14 mouse cellular contexts compared by ENCODE assay signal in the genomic region with DNA sequence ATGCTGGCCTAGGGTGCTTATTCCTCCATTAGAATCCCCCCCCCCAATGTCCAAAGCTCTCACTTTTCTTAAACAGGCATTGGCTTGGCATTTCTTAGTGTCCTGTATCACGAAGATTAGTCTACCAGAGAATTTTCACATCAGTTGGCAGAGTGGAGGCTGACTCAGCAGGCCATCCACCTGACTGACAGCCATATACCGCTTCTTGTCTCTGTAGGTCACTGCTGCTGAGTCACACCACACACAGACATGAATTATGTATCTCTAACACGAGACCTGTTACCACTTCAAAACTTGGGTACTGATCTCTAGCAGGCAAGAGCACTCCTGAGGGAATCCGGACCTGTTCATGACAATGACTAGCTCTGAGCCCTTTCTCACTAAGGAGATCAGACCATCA. TPM values are rescaled to one million over a fixed set of nuclear protein-coding genes. Genes with fewer than 3 reads are reported as not detected.
A peak's percentile ranks its signal among the peaks of the same experiment; 100 is the strongest.
DNase-seq lines count a peak whose midpoint lies in the region; ATAC-seq lines count a peak whose summit lies in the region.
"Had no signal": no experiment of that assay in that cellular context is flagged by ENCODE, and none has a peak within 500 bp of the region (broad histone marks: within the 10 kb centered on the region; RNA-seq: fewer than 3 reads in every experiment).

No protein-coding gene starts in this region.

- peak; percentile 31 for ATAC-seq in common myeloid progenitor, adult 5-6 weeks (replicated peaks; ENCODE audit: low read depth, poor library complexity, severe bottlenecking)
- ATAC-seq in CD4-positive, CD25-positive, alpha-beta regulatory T cell, adult 4 months, result no peak
- ATAC-seq in hindbrain, embryonic 13.5 days (ENCODE audit: low FRiP score), result no peak
- no peak for ATAC-seq in kidney, embryonic 16.5 days (ENCODE audit: low FRiP score, low TSS enrichment)
- ATAC-seq: intestine, embryonic 15.5 days; midbrain, embryonic 15.5 days had no signal

- H3K27me3 ChIP-seq in hindbrain, embryonic 13.5 days, result no peaks in the 10 kb centered on the region
- no peaks in the 10 kb centered on the region for H3K27me3 ChIP-seq in kidney, embryonic 16.5 days (ENCODE audit: insufficient read depth, low read length)
- H3K27me3 ChIP-seq: intestine, embryonic 15.5 days; midbrain, embryonic 15.5 days; neural tube, embryonic 15.5 days had no signal

- H3K4me1 ChIP-seq in hindbrain, embryonic 13.5 days (replicated peaks), result peaks cover 18% of the 10 kb centered on the region
- peaks cover 3% of the 10 kb centered on the region for H3K4me1 ChIP-seq in kidney, embryonic 16.5 days (ENCODE audit: insufficient read depth, low read length)

- no peaks in the 10 kb centered on the region for H3K36me3 ChIP-seq in hindbrain, embryonic 13.5 days
- H3K36me3 ChIP-seq in kidney, embryonic 16.5 days (ENCODE audit: insufficient read depth, low read length), result no peaks in the 10 kb centered on the region
- H3K36me3 ChIP-seq: intestine, embryonic 15.5 days; midbrain, embryonic 15.5 days; neural tube, embryonic 15.5 days had no signal

- no peak overlapping the region for H3K4me3 ChIP-seq in hindbrain, embryonic 13.5 days
- no peak overlapping the region for H3K4me3 ChIP-seq in kidney, embryonic 16.5 days (ENCODE audit: low read length)
- H3K4me3 ChIP-seq: intestine, embryonic 15.5 days; midbrain, embryonic 15.5 days; neural tube, embryonic 15.5 days had no signal

- no peak overlapping the region for H3K9ac ChIP-seq in hindbrain, embryonic 13.5 days
- H3K9ac ChIP-seq in kidney, embryonic 16.5 days (replicated peaks; ENCODE audit: low read length), result no peak overlapping the region
- H3K9ac ChIP-seq: intestine, embryonic 15.5 days; midbrain, embryonic 15.5 days; neural tube, embryonic 15.5 days had no signal

- DNase-seq in retina, postnatal 1 day, result peak; percentile 11
- DNase-seq in retina, embryonic 14.5 days (ENCODE audit: low spot score), result no peak
- peak; percentile 56 for DNase-seq in c-Kit-negative CD71-positive TER-119-positive erythroid progenitor cells, embryonic 14.5 days (ENCODE audit: low read depth, low spot score)
- no peak for DNase-seq in adipocyte (ENCODE audit: low spot score)
- DNase-seq: gastrocnemius, postnatal 25 days; left cerebral cortex, postnatal 4 days; lung, postnatal 10 days had no signal

- no peak overlapping the region for H3K27ac ChIP-seq in hindbrain, embryonic 13.5 days
- no peak overlapping the region for H3K27ac ChIP-seq in kidney, embryonic 16.5 days (ENCODE audit: low read length)
- H3K27ac ChIP-seq: intestine, embryonic 15.5 days; midbrain, embryonic 15.5 days; neural tube, embryonic 15.5 days had no signal

- 78% methylated on average over 4 of the region's 4 CpGs for WGBS in hindbrain, embryonic 13.5 days
- WGBS in kidney, embryonic 16.5 days, result 74% methylated on average over 4 of the region's 4 CpGs

- H3K4me2 ChIP-seq in hindbrain, embryonic 13.5 days, result no peak overlapping the region
- no peak overlapping the region for H3K4me2 ChIP-seq in kidney, embryonic 16.5 days (replicated peaks; ENCODE audit: low read depth, low read length)
- H3K4me2 ChIP-seq: intestine, embryonic 15.5 days; midbrain, embryonic 15.5 days; neural tube, embryonic 15.5 days had no signal

- no peaks in the 10 kb centered on the region for H3K9me3 ChIP-seq in hindbrain, embryonic 13.5 days
- no peaks in the 10 kb centered on the region for H3K9me3 ChIP-seq in kidney, embryonic 16.5 days (ENCODE audit: low read length)
- H3K9me3 ChIP-seq: intestine, embryonic 15.5 days; midbrain, embryonic 15.5 days; neural tube, embryonic 15.5 days had no signal

RNA-seq across cellular contexts. Expression of a gene that starts 23.1 kb away (rescaled TPM):
- 8.9 and 12.9 TPM in 2 replicates for total RNA-seq in common myeloid progenitor, adult 5-6 weeks (2017)
- 1 to 10 TPM; 2.5 to 3.0 TPM for polyA plus RNA-seq in CD4-positive, CD25-positive, alpha-beta regulatory T cell, adult 4 months (2017; shearing (Covaris generic))
- 134 and 137 TPM in 2 replicates for polyA plus RNA-seq in hindbrain, embryonic 13.5 days (2015; fragmentation: Nextera tagmentation; extraction: Ambion mirVana)
- 37.9 and 39.5 TPM in 2 replicates for polyA plus RNA-seq in kidney, embryonic 16.5 days (2015; fragmentation: Nextera tagmentation; extraction: Ambion mirVana)

Comparison
In these comparisons a context has a peak if more than half of its experiments do, and no peak if none do; other contexts are left out.
1. DNase-seq: peak in retina, postnatal 1 day (single experiment) and c-Kit-negative CD71-positive TER-119-positive erythroid progenitor cells, embryonic 14.5 days (single experiment); none in retina, embryonic 14.5 days (single experiment) and adipocyte (single experiment).